Mouse (Mus musculus) thymus, adult 2 months (tissue): ENCODE results near the gene Fam107b. TPM values are rescaled to one million over a fixed set of nuclear protein-coding genes. Genes with fewer than 3 reads are reported as not detected.

Experiments used
- DNase-seq: peaks from one replicate; pipeline ENCODE4 v3.0.0; 2021
- H3K27ac ChIP-seq: fragments of 200-500 bp; 2 replicates; pipeline ENCODE4 v1.5.1; 2012; ENCODE audit warnings: low read length, control low read depth; ENCODE audit not compliant: control insufficient read depth, insufficient read depth
- H3K27me3 ChIP-seq: fragments of 200-500 bp; 2 replicates; pipeline ENCODE4 v1.6.1; 2012; ENCODE audit warnings: mild to moderate bottlenecking, low read length, moderate library complexity, mixed read lengths; ENCODE audit not compliant: control insufficient read depth, insufficient read depth
- H3K36me3 ChIP-seq: fragments of 200-500 bp; 2 replicates; pipeline ENCODE4 v1.6.1; 2012; ENCODE audit warnings: mild to moderate bottlenecking, low read length, moderate library complexity; ENCODE audit not compliant: control insufficient read depth, insufficient read depth
- H3K4me1 ChIP-seq: fragments of 200-500 bp; replicated peaks from 2 replicates; pipeline ENCODE4 v1.6.1; 2012; ENCODE audit warnings: low read length; ENCODE audit not compliant: control insufficient read depth, insufficient read depth
- H3K4me3 ChIP-seq: fragments of 200-500 bp; 2 replicates; pipeline ENCODE4 v1.5.1; 2012; ENCODE audit warnings: mild to moderate bottlenecking, low read length, control low read depth, moderate library complexity; ENCODE audit not compliant: control insufficient read depth, insufficient read depth
- CTCF ChIP-seq: fragments of 200-500 bp; IDR thresholded peaks from 2 replicates; pipeline ENCODE4 v1.5.1; 2012; ENCODE audit warnings: mild to moderate bottlenecking, control low read depth, low read length, moderate library complexity, borderline replicate concordance; ENCODE audit not compliant: control insufficient read depth, poor library complexity, insufficient read depth; ENCODE audit errors: extremely low read depth
- POLR2A ChIP-seq: fragments of 200-500 bp; IDR thresholded peaks from 2 replicates; pipeline ENCODE4 v1.6.1; 2012; ENCODE audit warnings: mild to moderate bottlenecking, low read length, control low read depth, moderate library complexity; ENCODE audit not compliant: control insufficient read depth, poor library complexity, insufficient read depth; ENCODE audit errors: extremely low read depth
- WGBS: fragments of 180-500 bp; shearing (Covaris S2); methylation state at CpG from one replicate; pipeline ENCODE4 v1.1.7; 2018; 5-methylcytosine and 5-hydroxymethylcytosine counted together
- polyA plus RNA-seq: library from polyadenylated mRNA; depleted of rRNA; stranded (reverse); fragments of >200 nt; gene quantifications from 2 replicates; pipeline ENCODE4 v1.2.3, GENCODE M21; 2012

Gene Fam107b
- polyA plus RNA-seq, 1 experiment: 81.3 TPM

DNA sequence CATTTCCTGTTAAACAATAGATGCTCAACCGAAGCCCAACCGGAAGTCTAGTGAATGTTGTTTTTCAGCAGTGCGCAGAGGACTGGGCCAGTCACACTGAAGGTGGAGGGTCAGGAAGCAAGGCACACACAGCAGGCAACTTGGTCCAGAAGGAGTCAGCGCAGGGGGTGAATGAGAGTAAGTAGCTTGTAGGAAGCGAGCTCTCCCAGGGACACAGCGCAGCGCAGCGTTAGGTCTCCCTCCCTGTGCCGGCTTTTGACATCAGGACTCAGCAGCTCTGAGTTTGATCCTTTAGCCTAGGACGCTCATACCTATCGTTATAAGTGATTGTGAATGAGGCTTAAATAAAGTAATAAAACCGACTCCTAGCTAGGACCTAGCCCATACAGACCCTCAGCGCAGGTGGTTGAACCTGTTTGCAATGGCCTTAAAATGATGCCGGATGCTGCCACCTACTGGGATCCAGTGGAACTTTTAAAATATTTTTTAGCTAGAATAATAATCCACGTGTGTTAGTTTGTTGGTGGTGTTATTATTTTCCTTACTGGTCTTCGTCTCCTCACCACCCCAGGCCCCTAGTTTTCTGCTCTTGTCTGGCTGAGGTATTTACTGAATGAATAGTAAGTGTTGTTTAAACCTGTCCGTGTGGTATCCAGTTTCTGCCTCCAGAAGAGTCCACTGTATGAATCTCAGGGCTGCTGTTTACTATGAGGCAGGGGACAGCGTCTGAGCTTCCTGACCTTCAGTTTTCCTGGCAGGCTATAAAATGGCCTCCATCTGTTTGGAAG is 229.7 kb downstream of the Fam107b start:
- TF ChIP-seq CTCF (no peak), POLR2A (no peak)
- Histone ChIP-seq H3K4me3 (peak overlapping the region; percentile 37), H3K4me1 (peaks cover 7% of the 10 kb centered on the region), H3K27ac (peak overlapping the region; percentile 23; the same call in 1 of the 2 replicates), H3K27me3 (no peaks in the 10 kb centered on the region), H3K36me3 (no peaks in the 10 kb centered on the region)
- WGBS: 4% methylated on average over 18 of the region's 18 CpGs
- peak; percentile 68 for DNase-seq

DNA sequence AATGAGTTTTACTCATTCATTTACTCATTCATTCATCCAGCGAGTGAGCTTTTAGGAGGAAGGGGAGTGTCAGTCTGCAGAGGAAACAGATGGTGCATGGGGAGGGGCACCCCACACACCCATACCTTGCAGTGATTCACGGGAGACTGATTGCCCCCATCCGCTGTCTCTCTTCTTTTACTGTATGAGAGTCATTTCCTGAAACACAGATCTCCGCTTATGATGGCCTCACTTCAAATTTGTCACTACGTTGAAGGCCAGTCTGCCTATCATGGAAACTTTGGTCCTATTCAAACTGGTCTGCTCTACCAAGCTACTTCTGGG is 230.2 kb downstream of the Fam107b start:
- no peaks in the 10 kb centered on the region for H3K27me3 ChIP-seq
- peak; percentile 61 for DNase-seq
- WGBS: 13% methylated on average over 5 of the region's 5 CpGs

DNA sequence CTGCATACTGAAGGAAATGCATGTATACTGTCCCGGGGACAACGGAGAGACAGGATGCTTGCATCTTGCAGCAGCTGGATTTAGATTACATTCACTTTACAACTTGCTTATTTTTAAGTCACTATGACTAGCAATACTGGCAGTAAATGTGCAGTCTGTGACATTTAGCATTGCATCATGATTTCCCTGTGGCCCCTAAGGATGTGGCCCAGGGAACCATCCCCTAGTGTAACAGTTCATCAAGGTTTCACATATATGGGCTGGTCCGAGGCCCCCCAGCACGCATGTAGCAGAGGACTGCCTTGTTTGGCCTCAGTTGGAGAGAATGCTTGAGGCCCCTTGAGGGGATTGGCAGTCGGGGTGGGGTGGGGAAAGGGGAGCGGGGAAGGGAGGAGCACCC is 235.5 kb downstream of the Fam107b start:
- DNase-seq: no peak
- no peaks in the 10 kb centered on the region for H3K36me3 ChIP-seq
- no peak overlapping the region for H3K4me3 ChIP-seq
- no peak overlapping the region for H3K27ac ChIP-seq
- 84% methylated on average over 6 of the region's 6 CpGs for WGBS
- H3K4me1 ChIP-seq: peaks cover 8% of the 10 kb centered on the region
- no peak for TF ChIP-seq POLR2A
- no peak for TF ChIP-seq CTCF
- no peaks in the 10 kb centered on the region for H3K27me3 ChIP-seq

More for the DNA sequence above, 230.2 kb downstream of the Fam107b start:
- Histone ChIP-seq H3K27ac (no peak overlapping the region), H3K4me1 (peaks cover 7% of the 10 kb centered on the region), H3K4me3 (no peak overlapping the region), H3K36me3 (no peaks in the 10 kb centered on the region)
- TF ChIP-seq POLR2A (no peak), CTCF (no peak)

DNA sequence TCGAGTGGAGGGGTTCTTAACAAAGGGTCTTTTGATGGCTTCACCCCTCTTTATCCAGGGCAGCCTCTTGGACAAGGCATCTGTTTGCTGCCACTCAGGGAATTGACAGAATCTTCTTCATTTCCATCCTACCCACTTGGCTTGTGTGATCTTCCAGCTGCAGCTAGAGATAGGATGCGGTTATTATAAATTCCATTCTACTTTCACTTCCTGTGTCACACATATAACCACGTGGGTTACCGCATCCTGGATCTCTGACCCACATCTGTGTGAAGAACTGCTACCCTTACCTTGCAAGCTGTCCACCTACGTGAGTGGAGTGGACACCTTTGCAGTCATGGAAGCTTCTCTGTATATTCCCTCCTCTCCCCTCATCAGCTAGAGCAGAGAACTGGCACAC is 240.0 kb downstream of the Fam107b start:
- peak; percentile 50 for DNase-seq
- H3K4me3 ChIP-seq: no peak overlapping the region
- no peaks in the 10 kb centered on the region for H3K27me3 ChIP-seq
- peak overlapping the region; percentile 78; the same call in 1 of the 2 replicates for H3K27ac ChIP-seq
- H3K36me3 ChIP-seq: no peaks in the 10 kb centered on the region
- peaks cover 14% of the 10 kb centered on the region for H3K4me1 ChIP-seq
- 19% methylated on average over 5 of the region's 5 CpGs for WGBS
- TF ChIP-seq POLR2A (no peak), CTCF (no peak)

DNA sequence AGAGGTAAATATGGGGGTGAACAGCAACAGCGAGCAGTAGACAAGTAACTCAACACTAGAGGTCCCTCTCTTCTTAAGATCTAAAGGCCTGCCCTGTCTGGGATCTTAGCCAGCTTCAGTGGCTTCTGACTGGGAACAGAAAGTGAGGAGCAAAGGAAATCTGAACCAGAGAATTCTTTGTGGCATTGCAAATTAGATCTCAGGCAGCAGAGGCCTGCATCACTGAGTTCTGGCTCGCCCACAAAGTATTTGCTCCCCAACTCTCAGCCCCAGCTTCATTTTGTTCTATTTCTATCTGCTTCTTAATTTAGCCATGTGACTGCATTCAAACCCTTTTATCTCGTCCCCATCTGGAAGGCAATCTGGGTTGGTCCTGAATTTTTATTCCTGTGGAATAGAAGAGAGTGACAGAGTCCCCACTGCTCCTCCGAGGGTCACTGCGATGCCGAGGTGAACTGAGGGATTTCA is 245.9 kb downstream of the Fam107b start:
- TF ChIP-seq CTCF (no peak), POLR2A (no peak)
- no peaks in the 10 kb centered on the region for H3K36me3 ChIP-seq
- H3K4me1 ChIP-seq: peaks cover 13% of the 10 kb centered on the region
- no peaks in the 10 kb centered on the region for H3K27me3 ChIP-seq
- H3K4me3 ChIP-seq: no peak overlapping the region
- DNase-seq: no peak
- H3K27ac ChIP-seq: peak overlapping the region; percentile 45; the same call in 1 of the 2 replicates
- WGBS: 83% methylated on average over 6 of the region's 6 CpGs

DNA sequence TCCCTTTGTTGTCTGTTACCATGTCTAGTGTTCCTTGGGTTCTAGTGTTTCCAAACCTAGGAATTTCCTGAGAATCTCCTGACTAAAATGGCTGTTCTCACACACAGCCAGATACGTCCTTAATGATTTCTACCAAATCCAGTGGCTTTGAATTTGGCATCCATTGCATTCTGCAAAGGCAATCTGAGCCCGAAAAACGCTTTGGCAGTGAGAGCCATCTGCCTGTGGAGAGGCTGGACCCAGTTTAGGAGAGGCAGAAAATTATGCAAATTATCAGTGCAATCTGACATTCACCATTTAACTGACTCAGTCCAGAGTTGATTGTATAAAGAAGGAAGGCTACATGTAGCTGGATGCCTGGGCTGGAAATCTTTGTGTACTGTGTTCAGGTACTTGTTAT is 247.3 kb downstream of the Fam107b start:
- Histone ChIP-seq H3K27ac (no peak overlapping the region), H3K27me3 (no peaks in the 10 kb centered on the region), H3K4me1 (peaks cover 11% of the 10 kb centered on the region), H3K36me3 (no peaks in the 10 kb centered on the region), H3K4me3 (no peak overlapping the region)
- TF ChIP-seq POLR2A (no peak), CTCF (no peak)
- 96% methylated on average over 3 of the region's 3 CpGs for whole genome bisulfite sequencing
- no peak for DNase-seq
